Mouse (Mus musculus) liver, embryonic 14.5 days (tissue): Measurements from ENCODE around the gene Adgrl3. TPM values are rescaled to one million over a fixed set of nuclear protein-coding genes. Genes with fewer than 3 reads are reported as not detected.

ENCODE experiments used
- ATAC-seq: fragments of 200-750 bp; cut with Nextera tagmentation; 2 replicates; pipeline ENCODE4 v1.8.0; 2017; ENCODE audit warnings: moderate number of reproducible peaks, mild to moderate bottlenecking, moderate library complexity; ENCODE audit not compliant: insufficient read depth
- DNase-seq, 3 experiments: peaks; one replicate each; pipeline ENCODE4 v3.0.0-alpha.2; 2012 to 2013; ENCODE audit warnings: low read depth in 3 of 3, low spot score in 3 of 3
- H3K27ac ChIP-seq: fragments of 300-500 bp; sonication (generic); 2 replicates; pipeline ENCODE4 v1.5.1; 2014; ENCODE audit warnings: moderate library complexity, mild to moderate bottlenecking, control low read depth, inconsistent platforms
- H3K27me3 ChIP-seq: fragments of 300-500 bp; sonication (generic); 2 replicates; pipeline ENCODE4 v1.6.1; 2014; ENCODE audit warnings: mild to moderate bottlenecking, low read length, moderate library complexity; ENCODE audit not compliant: control insufficient read depth, insufficient read depth
- H3K36me3 ChIP-seq: fragments of 300-500 bp; sonication (generic); replicated peaks from 2 replicates; pipeline ENCODE4 v1.6.1; 2014; ENCODE audit warnings: low read depth; ENCODE audit not compliant: control insufficient read depth, insufficient read depth
- H3K4me1 ChIP-seq, 2 experiments: fragments of 200-500 bp in 1 of 2; fragments of 300-500 bp in 1 of 2; sonication (generic) in 1 of 2; replicated peaks; 2 replicates each; pipeline ENCODE4 v1.6.1; 2012 to 2014; ENCODE audit warnings: antibody characterized with exemption in 1 of 2, inconsistent platforms in 1 of 2, low read length in 1 of 2; ENCODE audit not compliant: control insufficient read depth in 2 of 2, insufficient read depth in 2 of 2
- H3K4me2 ChIP-seq: fragments of 300-500 bp; sonication (generic); 2 replicates; pipeline ENCODE4 v1.6.1; 2014; ENCODE audit warnings: low read depth, mild to moderate bottlenecking, control low read depth, moderate library complexity
- H3K4me3 ChIP-seq, 2 experiments: fragments of 200-500 bp in 1 of 2; fragments of 300-500 bp in 1 of 2; sonication (generic) in 1 of 2; 2 replicates each; pipeline ENCODE4 v1.5.1; 2012 to 2014; ENCODE audit warnings: low read depth in 2 of 2, low read length in 2 of 2, mild to moderate bottlenecking in 2 of 2, control low read depth in 1 of 2, inconsistent platforms in 1 of 2, moderate library complexity in 1 of 2; ENCODE audit not compliant: insufficient read depth in 1 of 2
- H3K9ac ChIP-seq: fragments of 300-500 bp; sonication (generic); replicated peaks from 2 replicates; pipeline ENCODE4 v1.6.1; 2014; ENCODE audit warnings: mild to moderate bottlenecking, control low read depth, moderate library complexity
- H3K9me3 ChIP-seq: fragments of 300-500 bp; sonication (generic); 2 replicates; pipeline ENCODE4 v1.6.1; 2016; ENCODE audit warnings: low read length, mixed read lengths; ENCODE audit not compliant: control insufficient read depth
- CTCF ChIP-seq: IDR thresholded peaks from 2 replicates; pipeline ENCODE4 v1.5.1; 2016; ENCODE audit warnings: antibody characterized with exemption, low read depth, control low read depth
- EP300 ChIP-seq: IDR thresholded peaks from 2 replicates; pipeline ENCODE4 v1.6.1; 2016; ENCODE audit warnings: antibody characterized with exemption, low read depth
- WGBS: fragments of 180-500 bp; shearing (Covaris S2); extraction: QIAGEN DNeasy Blood & Tissue Kit; methylation state at CpG from one replicate; pipeline ENCODE4 v1.1.7; 2014; ENCODE audit not compliant: insufficient replicate concordance; 5-methylcytosine and 5-hydroxymethylcytosine counted together
- polyA plus RNA-seq, 2 experiments: library from polyadenylated mRNA; depleted of rRNA in 1 of 2; stranded (reverse) in 1 of 2; unstranded in 1 of 2; fragments of >200 nt; fragmentation: Nextera tagmentation in 1 of 2; extraction: Ambion mirVana in 1 of 2; gene quantifications; 2 replicates each; pipeline versions ENCODE4 v1.2.1 to v1.2.3; 2012 to 2014

The Adgrl3 gene
- polyA plus RNA-seq, 2 experiments: 0.61 to 0.63 TPM

GRCm38 (mm10) chr5:81127639-81128038 lies 107.7 kb downstream of the Adgrl3 start:
- H3K27ac ChIP-seq: no peak overlapping the region
- H3K27me3 ChIP-seq: no peaks in the 10 kb centered on the region
- DNase-seq (no peak), ATAC-seq (no peak)
- H3K4me3 ChIP-seq: no peak overlapping the region
- no peak for TF ChIP-seq EP300
- TF ChIP-seq CTCF: no peak
- no peak overlapping the region for H3K4me2 ChIP-seq
- no peaks in the 10 kb centered on the region for H3K4me1 ChIP-seq
- no peak overlapping the region for H3K9ac ChIP-seq
- H3K36me3 ChIP-seq: no peaks in the 10 kb centered on the region
- no peaks in the 10 kb centered on the region for H3K9me3 ChIP-seq
- 38% methylated on average over 3 of the region's 3 CpGs for WGBS

- 41% methylated on average over 1 of the region's 1 CpGs for WGBS
- H3K27ac ChIP-seq: no peak overlapping the region
- H3K4me3 ChIP-seq: no peak overlapping the region
- DNase-seq: no peak
- no peak for ATAC-seq
- H3K4me2 ChIP-seq: no peak overlapping the region
- H3K36me3 ChIP-seq: no peaks in the 10 kb centered on the region
- H3K9ac ChIP-seq: no peak overlapping the region
- no peaks in the 10 kb centered on the region for H3K4me1 ChIP-seq
- no peaks in the 10 kb centered on the region for H3K9me3 ChIP-seq
- H3K27me3 ChIP-seq: no peaks in the 10 kb centered on the region
- TF ChIP-seq EP300 (no peak), CTCF (no peak)
Measured at GRCm38 (mm10) chr5:81136394-81136793, 116.5 kb downstream of the Adgrl3 start.

- no peak for ATAC-seq
- WGBS: 55% methylated on average over 12 of the region's 12 CpGs
Measured at GRCm38 (mm10) chr5:81155791-81156190, 135.9 kb downstream of the Adgrl3 start.

GRCm38 (mm10) chr5:81156281-81156680 lies 136.3 kb downstream of the Adgrl3 start:
- TF ChIP-seq EP300 (no peak), CTCF (no peak)
- no peak overlapping the region for H3K4me2 ChIP-seq
- no peaks in the 10 kb centered on the region for H3K27me3 ChIP-seq
- ATAC-seq (no peak), DNase-seq (no peak)
- H3K36me3 ChIP-seq: no peaks in the 10 kb centered on the region
- no peak overlapping the region for H3K4me3 ChIP-seq
- 30% methylated on average over 2 of the region's 2 CpGs for WGBS
- H3K27ac ChIP-seq: no peak overlapping the region
- H3K9me3 ChIP-seq: no peaks in the 10 kb centered on the region
- no peak overlapping the region for H3K9ac ChIP-seq
- no peaks in the 10 kb centered on the region for H3K4me1 ChIP-seq

More at GRCm38 (mm10) chr5:81155791-81156190, 135.9 kb downstream of the Adgrl3 start:
- H3K9me3 ChIP-seq: no peaks in the 10 kb centered on the region
- no peak overlapping the region for H3K4me3 ChIP-seq
- no peaks in the 10 kb centered on the region for H3K36me3 ChIP-seq
- H3K27me3 ChIP-seq: no peaks in the 10 kb centered on the region
- H3K9ac ChIP-seq: no peak overlapping the region
- H3K27ac ChIP-seq: no peak overlapping the region
- DNase-seq: no peak
- no peak overlapping the region for H3K4me2 ChIP-seq
- TF ChIP-seq CTCF: no peak
- TF ChIP-seq EP300: no peak
- H3K4me1 ChIP-seq: no peaks in the 10 kb centered on the region

DNA sequence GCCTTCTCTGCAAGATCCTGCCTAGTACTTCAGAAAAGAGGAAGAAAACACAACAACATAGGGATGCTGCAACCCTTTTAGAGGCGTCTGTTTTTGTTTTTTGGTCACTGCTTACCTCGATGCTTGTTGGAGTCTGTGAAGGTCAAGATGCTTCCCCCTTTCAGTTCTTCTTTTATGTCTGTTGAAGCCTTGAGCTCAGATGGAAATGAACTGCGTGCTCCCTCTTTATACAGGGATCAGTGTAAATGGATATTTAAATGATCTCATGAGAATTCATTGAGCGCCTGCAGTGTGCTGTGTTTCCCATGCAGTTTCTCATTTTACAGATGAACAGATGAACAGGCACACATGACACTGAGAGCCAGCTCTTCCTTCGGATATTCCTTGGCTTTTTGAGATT lies 136.9 kb downstream of the Adgrl3 start:
- H3K27me3 ChIP-seq: no peaks in the 10 kb centered on the region
- H3K36me3 ChIP-seq: no peaks in the 10 kb centered on the region
- no peak overlapping the region for H3K9ac ChIP-seq
- DNase-seq (no peak), ATAC-seq (no peak)
- 46% methylated on average over 5 of the region's 5 CpGs for WGBS
- no peak overlapping the region for H3K4me2 ChIP-seq
- no peak for TF ChIP-seq EP300
- TF ChIP-seq CTCF: no peak
- no peaks in the 10 kb centered on the region for H3K4me1 ChIP-seq
- H3K9me3 ChIP-seq: no peaks in the 10 kb centered on the region
- no peak overlapping the region for H3K27ac ChIP-seq
- H3K4me3 ChIP-seq: no peak overlapping the region
